Mouse (Mus musculus): ENCODE measurements around the gene Cryba4.

Cryba4 gene

GRCm38 (mm10) chr5:112240761-112241160 lies 11.6 kb downstream of the Cryba4 start:
- in situ Hi-C loops (cut with MboI, MseI) = loop anchor here (5.0 kb wide), 1 partner anchor 97 kb away; no protein-coding TSS in a partner anchor

- in situ Hi-C loops (cut with MboI, MseI) = no loop called here
These were observed 13.4 kb downstream of the Cryba4 start for GRCm38 (mm10) chr5:112238781-112239482.

DNA sequence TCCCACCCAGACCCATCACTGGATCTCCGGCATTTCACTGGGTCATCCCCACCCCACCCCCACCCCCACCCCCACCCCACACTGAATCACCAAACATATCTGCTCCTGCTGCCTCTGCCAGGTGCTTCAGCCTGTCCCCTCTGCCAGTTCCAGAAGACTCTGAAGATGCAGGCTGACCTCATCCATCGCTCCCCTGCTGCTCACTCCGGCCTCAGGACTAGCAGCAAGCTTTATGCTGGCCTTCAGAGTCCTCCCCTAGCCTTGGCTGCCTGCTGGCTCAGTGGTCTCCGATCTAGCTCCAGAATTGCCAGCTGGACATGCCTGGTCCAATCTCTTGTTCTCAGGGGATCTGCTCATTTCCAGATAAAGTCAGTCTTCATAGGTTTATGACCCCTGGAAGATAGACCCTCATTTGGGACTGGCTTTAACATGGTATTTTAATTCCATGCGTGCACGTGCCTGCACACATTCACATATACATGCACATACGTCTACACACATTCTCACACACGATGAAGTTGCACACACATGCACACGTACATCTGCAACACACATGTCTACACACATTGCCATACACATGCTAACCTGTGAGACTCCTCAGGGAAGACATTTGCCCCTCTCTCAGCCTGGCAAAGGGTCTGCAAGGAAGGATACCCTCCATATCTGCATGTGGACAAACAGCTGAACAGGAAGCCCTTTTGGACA lies 14.3 kb downstream of the Cryba4 start:
- in situ Hi-C loops (cut with MboI, MseI) = no loop called here

DNA sequence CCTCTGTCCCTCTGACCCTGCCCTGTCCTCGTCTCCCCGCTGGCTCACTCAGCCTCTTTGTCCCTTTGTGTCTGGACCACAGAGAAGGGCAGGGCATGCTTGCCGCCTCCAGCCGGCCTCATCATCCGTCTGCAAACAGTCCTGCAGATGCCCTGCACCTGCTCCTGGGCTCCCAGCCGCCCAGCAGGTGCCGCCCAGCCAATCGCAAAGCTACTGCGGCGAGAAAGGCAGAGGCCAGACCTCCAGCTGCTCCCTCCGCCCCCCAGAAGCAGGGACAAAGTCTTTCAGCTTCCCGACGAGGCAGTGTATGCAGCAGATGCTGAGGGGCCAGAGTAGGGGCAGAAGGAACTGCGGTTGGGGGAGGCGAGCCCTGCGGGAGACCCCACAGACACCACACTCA lies 14.9 kb downstream of the Cryba4 start:
- in situ Hi-C loops (cut with MboI, MseI) = no loop called here

DNA sequence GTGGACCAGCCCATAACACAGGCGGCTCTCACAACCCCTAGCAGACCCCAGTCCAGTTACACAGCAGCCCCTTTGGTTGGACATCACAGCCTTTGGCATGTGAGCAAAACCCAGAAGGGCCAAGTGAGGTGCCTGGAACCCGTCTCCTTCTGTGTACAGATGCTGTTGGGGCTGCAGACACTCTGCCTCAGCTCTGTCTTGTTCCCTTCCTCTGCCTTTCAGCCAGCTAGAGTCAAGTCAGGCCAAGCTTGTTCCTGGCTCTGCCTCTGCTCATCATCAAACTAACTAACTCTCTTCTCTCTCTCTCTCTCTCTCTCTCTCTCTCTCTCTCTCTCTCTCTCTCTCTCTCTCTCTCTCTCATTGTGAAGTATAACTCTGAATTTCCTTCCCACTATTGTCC lies 15.7 kb downstream of the Cryba4 start:
- in situ Hi-C loops (cut with MboI, MseI) = no loop called here

GRCm38 (mm10) chr5:112235806-112236205 lies 16.5 kb downstream of the Cryba4 start:
- in situ Hi-C loops (cut with MboI, MseI) = no loop called here

DNA sequence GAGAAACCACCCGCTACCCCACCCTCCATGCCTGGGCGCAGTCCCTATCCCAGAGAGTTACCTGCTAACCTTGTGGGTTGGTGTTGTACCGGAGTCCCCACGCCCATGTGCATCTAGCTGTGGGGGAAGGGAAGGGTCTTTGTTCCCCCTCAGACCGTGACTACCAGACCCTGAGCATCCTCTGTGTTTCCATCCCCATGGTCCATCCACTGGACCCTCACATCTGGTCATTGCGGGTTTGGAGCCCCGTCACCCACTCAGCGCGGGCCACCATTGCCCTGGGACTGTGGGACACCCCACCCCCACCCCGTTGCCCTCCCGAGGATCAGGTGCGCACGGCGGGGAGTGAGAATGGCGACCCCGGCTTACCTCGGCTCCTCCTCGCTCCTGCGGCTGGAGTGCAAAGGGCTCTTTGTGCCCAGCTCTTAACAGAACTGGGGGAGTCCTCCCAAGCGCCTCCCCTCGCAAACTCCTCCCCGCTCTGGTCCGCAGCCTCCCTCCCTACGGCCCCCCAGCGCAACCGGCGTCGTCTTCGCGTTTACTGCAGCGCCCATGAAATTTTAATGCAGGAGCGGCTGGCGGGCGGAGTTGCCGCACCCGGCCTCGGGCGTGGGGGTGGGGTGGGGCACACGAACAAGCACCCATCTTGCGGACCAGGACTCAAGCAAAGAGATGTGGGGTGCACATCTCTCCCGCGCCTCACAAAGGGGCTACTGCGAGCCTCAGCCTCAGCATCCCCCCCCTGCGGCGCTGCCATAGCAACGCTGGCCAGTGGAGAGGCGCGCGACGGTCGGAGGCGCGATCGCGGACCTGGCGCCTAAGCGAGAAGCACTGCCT lies 23.9 kb downstream of the Cryba4 start:
- in situ Hi-C loops (cut with MboI, MseI) = no loop called here

DNA sequence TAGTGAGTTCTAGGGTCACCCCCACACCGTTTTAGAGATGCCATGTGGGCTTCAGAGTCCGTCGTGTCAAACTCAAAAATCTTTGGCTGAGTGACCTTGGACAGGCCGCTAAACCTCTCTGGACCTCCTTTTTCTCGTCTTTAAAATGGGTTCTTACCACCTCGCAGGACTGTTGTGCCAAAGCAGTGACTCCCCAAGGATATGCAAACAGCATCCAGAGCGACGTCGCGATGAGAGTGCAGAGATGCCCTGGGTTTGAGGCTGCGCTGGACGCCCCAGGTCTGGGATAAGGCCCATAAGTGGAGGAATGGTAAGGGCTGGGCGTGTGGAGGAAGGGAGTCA lies 24.4 kb downstream of the Cryba4 start:
- in situ Hi-C loops (cut with MboI, MseI) = no loop called here

GRCm38 (mm10) chr5:112227354-112227753 lies 25.0 kb downstream of the Cryba4 start:
- in situ Hi-C loops (cut with MboI, MseI) = no loop called here

DNA sequence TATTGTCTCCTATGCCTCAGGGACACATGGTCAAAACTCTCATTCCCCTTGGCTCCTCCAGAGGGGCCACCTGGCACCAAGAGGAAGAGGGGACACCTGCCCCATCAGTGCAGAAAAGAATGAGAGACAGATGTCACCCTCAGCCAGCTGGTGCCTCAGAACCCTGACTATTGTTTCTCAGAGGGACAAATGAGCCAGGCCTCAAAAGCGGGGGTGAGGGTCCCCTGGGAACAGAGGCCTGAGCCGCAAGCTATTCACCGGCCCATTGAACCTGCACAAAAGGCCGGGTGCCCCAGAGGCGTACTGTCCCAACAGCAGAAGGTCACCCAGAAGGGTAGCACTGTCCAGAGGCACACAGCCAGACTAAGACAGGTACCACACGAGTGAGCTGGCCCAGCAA lies 26.7 kb downstream of the Cryba4 start:
- in situ Hi-C loops (cut with MboI, MseI) = no loop called here

- in situ Hi-C loops (cut with MboI, MseI) = no loop called here
These were observed 32.1 kb downstream of the Cryba4 start for GRCm38 (mm10) chr5:112220203-112220602.

DNA sequence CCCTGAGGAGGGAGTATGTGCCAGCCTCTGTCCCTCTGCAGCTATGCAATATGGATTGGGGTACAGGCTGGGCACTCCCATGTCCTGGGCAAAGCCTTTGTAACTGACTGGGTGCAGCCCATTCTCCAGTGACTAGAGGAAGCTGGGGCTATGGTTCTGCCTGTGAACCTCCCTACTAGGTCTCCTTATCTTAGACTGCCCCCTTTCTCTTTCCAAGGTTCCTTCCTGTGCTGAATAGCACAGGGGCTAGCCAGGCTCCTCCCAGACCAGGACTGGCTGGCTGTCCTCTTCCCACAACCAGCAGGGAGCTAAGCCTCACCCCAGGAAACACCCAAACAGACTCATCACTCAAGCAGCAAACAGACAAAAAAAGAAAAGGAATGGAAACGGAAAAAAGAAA lies 32.9 kb downstream of the Cryba4 start:
- in situ Hi-C loops (cut with MboI, MseI) = no loop called here

GRCm38 (mm10) chr5:112218679-112219078 lies 33.6 kb downstream of the Cryba4 start:
- in situ Hi-C loops (cut with MboI, MseI) = no loop called here

DNA sequence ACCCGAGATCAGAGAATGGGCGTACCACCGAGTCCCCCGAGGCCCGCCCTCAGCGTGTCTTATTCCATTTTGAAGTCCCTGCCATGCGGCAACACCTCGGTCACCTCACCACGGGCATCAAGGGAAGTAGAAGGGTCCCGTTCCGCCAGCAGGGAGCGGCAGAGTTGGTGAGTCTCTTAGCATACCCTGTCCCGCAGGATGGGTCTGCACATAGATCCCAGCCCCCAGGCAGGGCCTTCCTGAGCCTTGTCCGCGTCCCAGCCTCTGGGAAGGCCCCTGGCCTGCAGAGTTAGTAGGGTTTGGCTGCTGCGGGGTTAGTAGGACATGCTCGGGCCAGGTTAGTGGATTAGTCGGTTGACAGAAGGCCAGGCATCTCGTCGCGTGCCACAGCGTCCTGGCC lies 35.3 kb downstream of the Cryba4 start:
- in situ Hi-C loops (cut with MboI, MseI) = no loop called here

DNA sequence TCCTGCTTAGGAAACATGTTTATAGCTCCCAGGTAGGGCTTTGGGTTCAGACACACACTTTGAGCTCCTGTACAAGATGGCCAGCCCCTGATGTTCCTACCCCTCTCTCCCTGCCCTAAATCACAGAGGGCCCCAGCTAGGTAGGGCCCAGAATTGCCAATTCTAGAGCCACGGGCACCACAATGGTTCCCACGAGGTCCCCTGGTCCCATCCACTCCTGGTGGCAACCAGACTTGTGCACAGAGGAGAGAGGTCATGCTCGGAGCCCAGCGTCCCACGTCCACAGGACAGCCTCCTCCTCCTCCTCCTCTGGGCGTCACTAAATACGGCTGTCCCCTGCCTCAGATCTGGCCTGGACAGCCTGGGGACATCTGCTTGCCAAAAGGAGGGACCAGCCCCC lies 36.0 kb downstream of the Cryba4 start:
- in situ Hi-C loops (cut with MboI, MseI) = no loop called here

DNA sequence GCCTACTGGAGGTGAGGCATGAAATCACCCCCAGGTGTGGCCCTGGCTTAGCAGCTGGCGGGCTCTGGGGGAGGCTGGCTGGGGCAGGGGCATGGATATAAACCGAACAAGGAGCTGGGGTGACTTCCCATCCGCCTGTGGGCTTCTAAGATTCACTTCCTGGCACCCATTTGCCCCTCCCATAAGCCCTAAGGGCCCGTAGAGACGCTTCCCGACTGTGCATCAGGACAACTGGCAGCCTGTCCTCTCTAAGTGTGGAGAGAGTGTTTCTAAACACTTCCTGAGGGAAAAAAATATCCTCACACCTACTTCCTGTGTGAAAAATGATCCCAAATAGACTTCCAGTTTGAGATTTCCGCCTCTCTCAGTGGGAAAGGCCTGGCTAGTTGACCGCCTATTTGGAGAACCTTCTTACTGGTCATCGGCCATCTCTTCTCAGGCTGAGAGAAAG lies 36.5 kb downstream of the Cryba4 start:
- in situ Hi-C loops (cut with MboI, MseI) = no loop called here

GRCm38 (mm10) chr5:112215291-112215751 lies 37.0 kb downstream of the Cryba4 start:
- in situ Hi-C loops (cut with MboI, MseI) = no loop called here

DNA sequence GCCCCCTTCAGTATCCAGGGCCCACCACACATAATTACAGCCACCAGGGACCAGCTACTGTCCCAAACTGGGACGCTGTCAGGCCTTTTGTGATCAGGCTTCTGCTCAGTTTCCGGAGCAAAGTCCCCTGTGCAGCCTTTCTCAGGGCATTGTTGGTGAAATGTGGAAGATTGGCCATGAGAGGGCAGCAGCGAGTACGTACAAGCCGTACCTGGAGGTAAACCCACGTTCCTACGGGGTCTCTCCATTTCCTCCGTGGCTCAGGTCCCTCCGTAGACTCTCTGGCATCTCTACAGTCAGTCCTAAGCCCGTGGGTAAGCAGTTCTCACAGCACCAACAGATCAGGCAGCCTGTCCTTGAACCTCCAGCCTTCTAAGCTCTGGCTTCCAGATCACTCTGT lies 37.9 kb downstream of the Cryba4 start:
- in situ Hi-C loops (cut with MboI, MseI) = no loop called here

DNA sequence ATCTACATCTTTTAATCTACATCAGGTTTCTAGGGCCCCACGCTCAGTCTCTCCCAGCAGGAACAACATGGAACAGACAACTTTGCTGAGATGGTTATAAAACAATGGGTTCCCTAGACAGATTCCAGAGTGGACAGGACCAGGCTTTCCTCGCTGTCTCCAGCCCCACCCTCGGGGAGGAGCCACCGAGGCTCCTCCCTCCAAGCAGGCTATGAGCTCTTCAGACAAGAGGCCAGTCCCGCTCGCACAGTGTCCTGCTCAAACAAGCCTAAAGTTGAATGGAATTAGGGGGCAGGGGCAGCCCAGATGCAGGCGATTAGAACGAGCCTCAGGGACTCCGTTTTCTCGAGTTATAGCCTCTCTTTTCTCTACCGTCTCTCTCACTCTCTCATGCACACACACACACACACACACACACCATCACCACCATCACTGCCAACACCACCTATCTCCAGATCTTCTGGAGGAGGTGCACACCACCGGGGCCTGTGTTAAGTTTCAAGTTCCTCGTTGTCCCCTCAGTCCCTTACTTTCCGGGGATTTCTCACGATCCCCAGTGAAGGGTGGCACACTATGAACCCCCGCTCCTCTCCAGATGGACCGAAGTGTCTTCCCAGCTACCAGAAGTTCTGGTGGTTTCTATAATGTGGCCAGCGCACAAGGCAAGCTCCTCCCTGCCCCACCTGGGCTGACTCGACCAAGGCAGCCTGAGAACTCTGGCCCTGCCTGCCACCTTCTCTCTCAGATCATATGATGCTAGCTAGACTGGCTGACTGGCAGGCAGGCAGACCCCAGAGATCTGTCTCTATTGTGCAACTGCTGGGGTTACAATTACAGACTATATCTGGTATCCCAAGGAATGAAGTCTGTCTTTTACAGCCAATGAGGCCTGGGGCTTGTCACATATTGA lies 38.7 kb downstream of the Cryba4 start:
- in situ Hi-C loops (cut with MboI, MseI) = no loop called here

GRCm38 (mm10) chr5:112212711-112213264 lies 39.5 kb downstream of the Cryba4 start:
- in situ Hi-C loops (cut with MboI, MseI) = no loop called here

DNA sequence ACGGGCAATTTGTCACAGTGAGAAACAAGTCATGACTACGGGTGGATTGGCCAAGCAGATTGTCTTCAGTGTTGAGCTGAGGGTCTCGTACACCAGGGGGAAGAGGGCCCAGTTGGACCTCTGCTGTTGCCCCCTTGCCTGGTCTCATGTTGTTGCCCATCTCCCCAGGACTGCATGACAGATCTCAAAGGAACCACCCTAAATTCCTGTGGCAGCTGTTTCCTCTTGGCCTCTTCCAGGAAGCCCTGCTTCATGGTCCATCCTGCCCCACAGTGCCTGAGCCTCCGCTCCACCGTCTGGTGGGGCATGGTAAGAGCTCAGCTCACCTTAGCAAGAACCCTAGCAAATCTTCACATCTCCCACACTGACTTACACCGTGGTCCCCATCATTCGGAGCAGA lies 40.4 kb downstream of the Cryba4 start:
- in situ Hi-C loops (cut with MboI, MseI) = no loop called here

Measured in T-helper 17 cell (primary cell).